Mouse (Mus musculus): ENCODE data around the gene Serpinf2. TPM values are rescaled to one million over a fixed set of nuclear protein-coding genes. Genes with fewer than 3 reads are reported as not detected.

Gene Serpinf2
- polyA plus RNA-seq, 1 experiment = 0.42 TPM

GRCm38 (mm10) chr11:75443711-75444110 is 4.3 kb upstream of the Serpinf2 start:
- Histone ChIP-seq H3K4me1 (ENCODE audit: control insufficient read depth) (peaks cover 59% of the 10 kb centered on the region), H3K9me3 (ENCODE audit: control insufficient read depth, low read length) (no peaks in the 10 kb centered on the region), H3K36me3 (ENCODE audit: control insufficient read depth) (peaks cover 95% of the 10 kb centered on the region), H3K4me3 (replicated peaks) (no peak overlapping the region), H3K27me3 (ENCODE audit: control insufficient read depth) (no peaks in the 10 kb centered on the region)
- TF ChIP-seq GATA1 (IDR thresholded peaks at IDR 0.05; ENCODE audit: low read length) (no peak), TAL1 (IDR thresholded peaks at IDR 0.05; ENCODE audit: low read length) (no peak)

GRCm38 (mm10) chr11:75441601-75442000 is 2.2 kb upstream of the Serpinf2 start:
- Histone ChIP-seq H3K4me3 (replicated peaks) (no peak overlapping the region), H3K36me3 (ENCODE audit: control insufficient read depth) (peaks cover 87% of the 10 kb centered on the region), H3K27me3 (ENCODE audit: control insufficient read depth) (no peaks in the 10 kb centered on the region), H3K4me1 (ENCODE audit: control insufficient read depth) (peaks cover 38% of the 10 kb centered on the region), H3K9me3 (ENCODE audit: control insufficient read depth, low read length) (no peaks in the 10 kb centered on the region)
- no peak for TF ChIP-seq GATA1 (IDR thresholded peaks at IDR 0.05; ENCODE audit: low read length)
- no peak for TF ChIP-seq TAL1 (IDR thresholded peaks at IDR 0.05; ENCODE audit: low read length)

GRCm38 (mm10) chr11:75441034-75441433 is 1.6 kb upstream of the Serpinf2 start:
- Histone ChIP-seq H3K4me1 (ENCODE audit: control insufficient read depth) (peaks cover 35% of the 10 kb centered on the region), H3K36me3 (ENCODE audit: control insufficient read depth) (peaks cover 86% of the 10 kb centered on the region)
- no peak for TF ChIP-seq TAL1 (IDR thresholded peaks at IDR 0.05; ENCODE audit: low read length)
- TF ChIP-seq GATA1 (IDR thresholded peaks at IDR 0.05; ENCODE audit: low read length) = no peak

GRCm38 (mm10) chr11:75439951-75440350 is 560 bp upstream of the Serpinf2 start:
- no peak for TF ChIP-seq TAL1 (IDR thresholded peaks at IDR 0.05; ENCODE audit: low read length)
- no peak for TF ChIP-seq GATA1 (IDR thresholded peaks at IDR 0.05; ENCODE audit: low read length)
- peaks cover 2% of the 10 kb centered on the region for H3K9me3 ChIP-seq (ENCODE audit: control insufficient read depth, low read length)
- H3K36me3 ChIP-seq (ENCODE audit: control insufficient read depth) = peaks cover 86% of the 10 kb centered on the region
- peaks cover 24% of the 10 kb centered on the region for H3K4me1 ChIP-seq (ENCODE audit: control insufficient read depth)
- H3K4me3 ChIP-seq (replicated peaks) = no peak overlapping the region
- H3K27me3 ChIP-seq (ENCODE audit: control insufficient read depth) = no peaks in the 10 kb centered on the region

More at GRCm38 (mm10) chr11:75441034-75441433, 1.6 kb upstream of the Serpinf2 start:
- Histone ChIP-seq H3K27me3 (ENCODE audit: control insufficient read depth) (no peaks in the 10 kb centered on the region), H3K9me3 (ENCODE audit: control insufficient read depth, low read length) (no peaks in the 10 kb centered on the region), H3K4me3 (replicated peaks) (no peak overlapping the region)

- TF ChIP-seq TAL1 (IDR thresholded peaks at IDR 0.05; ENCODE audit: low read length) (no peak), GATA1 (IDR thresholded peaks at IDR 0.05; ENCODE audit: low read length) (no peak)
- Histone ChIP-seq H3K36me3 (ENCODE audit: control insufficient read depth) (peaks cover 84% of the 10 kb centered on the region), H3K27me3 (ENCODE audit: control insufficient read depth) (no peaks in the 10 kb centered on the region; the same call in 1 of the 2 replicates), H3K4me1 (ENCODE audit: control insufficient read depth) (peaks cover 12% of the 10 kb centered on the region), H3K9me3 (ENCODE audit: control insufficient read depth, low read length) (peaks cover 12% of the 10 kb centered on the region), H3K4me3 (replicated peaks) (peak overlapping the region; percentile 51)
Observed at GRCm38 (mm10) chr11:75438804-75439203, 587 bp downstream of the Serpinf2 start.

- Histone ChIP-seq H3K9me3 (ENCODE audit: control insufficient read depth, low read length) (peaks cover 12% of the 10 kb centered on the region), H3K36me3 (ENCODE audit: control insufficient read depth) (peaks cover 78% of the 10 kb centered on the region), H3K4me1 (ENCODE audit: control insufficient read depth) (peaks cover 7% of the 10 kb centered on the region), H3K27me3 (ENCODE audit: control insufficient read depth) (no peaks in the 10 kb centered on the region; the same call in 1 of the 2 replicates), H3K4me3 (replicated peaks) (peak overlapping the region; percentile 51)
- TF ChIP-seq GATA1 (IDR thresholded peaks at IDR 0.05; ENCODE audit: low read length) = no peak
Observed at GRCm38 (mm10) chr11:75438194-75438593, 1.2 kb downstream of the Serpinf2 start.

- Histone ChIP-seq H3K4me1 (ENCODE audit: control insufficient read depth) (no peaks in the 10 kb centered on the region; the same call in 1 of the 2 replicates), H3K36me3 (ENCODE audit: control insufficient read depth) (peaks cover 56% of the 10 kb centered on the region), H3K4me3 (replicated peaks) (no peak overlapping the region), H3K9me3 (ENCODE audit: control insufficient read depth, low read length) (peaks cover 19% of the 10 kb centered on the region), H3K27me3 (ENCODE audit: control insufficient read depth) (no peaks in the 10 kb centered on the region; the same call in 1 of the 2 replicates)
- TF ChIP-seq GATA1 (IDR thresholded peaks at IDR 0.05; ENCODE audit: low read length) (no peak), TAL1 (IDR thresholded peaks at IDR 0.05; ENCODE audit: low read length) (no peak)
Observed at GRCm38 (mm10) chr11:75434138-75434537, 5.3 kb downstream of the Serpinf2 start.

- H3K36me3 ChIP-seq (ENCODE audit: control insufficient read depth) = peaks cover 38% of the 10 kb centered on the region
- H3K27me3 ChIP-seq (ENCODE audit: control insufficient read depth) = no peaks in the 10 kb centered on the region; the same call in 1 of the 2 replicates
- H3K4me3 ChIP-seq (replicated peaks) = no peak overlapping the region
- TF ChIP-seq GATA1 (IDR thresholded peaks at IDR 0.05; ENCODE audit: low read length) (no peak), TAL1 (IDR thresholded peaks at IDR 0.05; ENCODE audit: low read length) (no peak)
- peaks cover 19% of the 10 kb centered on the region for H3K9me3 ChIP-seq (ENCODE audit: control insufficient read depth, low read length)
- H3K4me1 ChIP-seq (ENCODE audit: control insufficient read depth) = peaks cover 4% of the 10 kb centered on the region
Observed at GRCm38 (mm10) chr11:75431307-75431706, 8.1 kb downstream of the Serpinf2 start.

GRCm38 (mm10) chr11:75429019-75429705 is 10.2 kb downstream of the Serpinf2 start:
- TF ChIP-seq GATA1 (IDR thresholded peaks at IDR 0.05; ENCODE audit: low read length) = no peak
- no peak for TF ChIP-seq TAL1 (IDR thresholded peaks at IDR 0.05; ENCODE audit: low read length)
- Histone ChIP-seq H3K27me3 (ENCODE audit: control insufficient read depth) (no peaks in the 10 kb centered on the region; the same call in 1 of the 2 replicates), H3K9me3 (ENCODE audit: control insufficient read depth, low read length) (peaks cover 9% of the 10 kb centered on the region), H3K36me3 (ENCODE audit: control insufficient read depth) (peaks cover 18% of the 10 kb centered on the region), H3K4me1 (ENCODE audit: control insufficient read depth) (peaks cover 4% of the 10 kb centered on the region), H3K4me3 (replicated peaks) (no peak overlapping the region)

Measured in erythroblast, embryonic 14.5 days (primary cell).